Mouse (Mus musculus) neural tube, embryonic 13.5 days (tissue): ENCODE data around the gene Serpina10. TPM values are rescaled to one million over a fixed set of nuclear protein-coding genes. Genes with fewer than 3 reads are reported as not detected.
"Not testable (repeated sequence)": the region's sequence is repeated elsewhere in the genome, so short reads cannot be mapped to it uniquely, and the experiment has no call there.

Experiments
- ATAC-seq: fragments of 200-750 bp; cut with Nextera tagmentation; 2 replicates; pipeline ENCODE4 v1.8.0; 2017; ENCODE audit warnings: low read depth, mild to moderate bottlenecking, moderate TSS enrichment, moderate library complexity
- H3K27ac ChIP-seq: fragments of 300-500 bp; sonication (generic); replicated peaks from 2 replicates; pipeline ENCODE4 v1.5.1; 2015; ENCODE audit warnings: moderate library complexity, mild to moderate bottlenecking, inconsistent platforms
- H3K27me3 ChIP-seq: fragments of 300-500 bp; sonication (generic); 2 replicates; pipeline ENCODE4 v1.6.1; 2015; ENCODE audit warnings: mild to moderate bottlenecking, inconsistent platforms
- H3K36me3 ChIP-seq: fragments of 300-500 bp; sonication (generic); 2 replicates; pipeline ENCODE4 v1.6.1; 2015; ENCODE audit warnings: mild to moderate bottlenecking, inconsistent platforms
- H3K4me1 ChIP-seq: fragments of 300-500 bp; sonication (generic); replicated peaks from 2 replicates; pipeline ENCODE4 v1.6.1; 2015; ENCODE audit warnings: inconsistent platforms
- H3K4me2 ChIP-seq: fragments of 300-500 bp; sonication (generic); 2 replicates; pipeline ENCODE4 v1.6.1; 2015; ENCODE audit warnings: inconsistent platforms, mild to moderate bottlenecking, moderate library complexity
- H3K4me3 ChIP-seq: fragments of 300-500 bp; sonication (generic); 2 replicates; pipeline ENCODE4 v1.5.1; 2015; ENCODE audit warnings: mild to moderate bottlenecking, inconsistent platforms
- H3K9ac ChIP-seq: fragments of 300-500 bp; sonication (generic); 2 replicates; pipeline ENCODE4 v1.6.1; 2015; ENCODE audit warnings: moderate library complexity, mild to moderate bottlenecking, inconsistent platforms
- H3K9me3 ChIP-seq: fragments of 300-500 bp; sonication (generic); 2 replicates; pipeline ENCODE4 v1.6.1; 2016; ENCODE audit warnings: inconsistent platforms
- WGBS: fragments of 180-500 bp; shearing (Covaris S2); methylation state at CpG from one replicate; pipeline ENCODE4 v1.1.7; 2015; 5-methylcytosine and 5-hydroxymethylcytosine counted together
- polyA plus RNA-seq: library from polyadenylated mRNA; unstranded; fragments of >200 nt; fragmentation: Nextera tagmentation; extraction: Ambion mirVana; gene quantifications from 2 replicates; pipeline ENCODE4 v1.2.1, GENCODE M21; 2015

Gene Serpina10
- polyA plus RNA-seq, result not detected in 2 replicates

- Histone ChIP-seq H3K4me3 (no peak within 1 kb of the TSS), H3K27me3 (no peaks in the 10 kb centered on the region), H3K4me2 (no peak within 1 kb of the TSS), H3K36me3 (no peaks in the 10 kb centered on the region), H3K4me1 (no peaks in the 10 kb centered on the region), H3K9ac (no peak within 1 kb of the TSS), H3K27ac (no peak within 1 kb of the TSS), H3K9me3 (no peaks in the 10 kb centered on the region)
- 76% methylated on average over 3 of the region's 3 CpGs for WGBS
- ATAC-seq, result no peak
These were observed at the start of gene Serpina10 for GRCm38 (mm10) chr12:103631203-103631612. TSS of gene Serpina10 (minus strand) at chr12:103631444.

GRCm38 (mm10) chr12:103679853-103680252 lies 48.6 kb upstream of the Serpina10 start:
- not testable (repeated sequence) for H3K27me3 ChIP-seq, H3K9ac ChIP-seq, ATAC-seq, H3K9me3 ChIP-seq, H3K27ac ChIP-seq, H3K4me2 ChIP-seq, H3K36me3 ChIP-seq, H3K4me1 ChIP-seq, H3K4me3 ChIP-seq
- WGBS, result 92% methylated on average over 1 of the region's 1 CpGs

DNA sequence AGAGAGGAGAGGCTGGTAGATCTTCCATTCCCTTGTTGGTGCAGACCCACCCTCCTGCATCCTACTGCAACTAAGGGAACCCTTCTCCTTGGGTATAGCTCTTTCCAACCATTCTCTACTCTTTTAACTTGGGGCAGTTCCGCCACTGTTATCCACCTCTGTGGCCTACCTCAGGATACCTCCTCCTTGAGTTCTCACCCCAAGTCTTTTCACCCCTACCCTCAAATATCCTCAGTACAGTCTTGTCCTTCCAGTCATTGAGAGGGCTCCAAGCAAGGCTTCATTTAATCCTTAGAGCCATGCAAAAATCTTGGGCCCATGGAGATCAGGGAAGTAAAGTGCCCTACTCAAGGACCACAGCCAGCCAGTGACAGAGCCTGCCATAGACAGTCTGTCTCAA lies 44.8 kb upstream of the Serpina10 start, which contains the start of gene Serpina16:
Serpina16 (minus strand) TSS at position 101 of the 400 bp plus-strand sequence.
- Histone ChIP-seq H3K4me1 (no peaks in the 10 kb centered on the region), H3K9ac (no peak within 1 kb of the TSS), H3K27ac (no peak within 1 kb of the TSS), H3K27me3 (no peaks in the 10 kb centered on the region), H3K4me2 (no peak within 1 kb of the TSS), H3K36me3 (no peaks in the 10 kb centered on the region), H3K4me3 (no peak within 1 kb of the TSS), H3K9me3 (no peaks in the 10 kb centered on the region)
- ATAC-seq, result no peak
- 79% methylated on average over 1 of the region's 1 CpGs for WGBS

- Histone ChIP-seq H3K9ac (no peak overlapping the region), H3K27ac (no peak overlapping the region), H3K27me3 (no peaks in the 10 kb centered on the region), H3K4me1 (no peaks in the 10 kb centered on the region), H3K36me3 (no peaks in the 10 kb centered on the region), H3K4me3 (no peak overlapping the region), H3K4me2 (no peak overlapping the region), H3K9me3 (no peaks in the 10 kb centered on the region)
- 78% methylated on average over 2 of the region's 2 CpGs for WGBS
- no peak for ATAC-seq
These were observed 41.9 kb upstream of the Serpina10 start for GRCm38 (mm10) chr12:103673179-103673578.

DNA sequence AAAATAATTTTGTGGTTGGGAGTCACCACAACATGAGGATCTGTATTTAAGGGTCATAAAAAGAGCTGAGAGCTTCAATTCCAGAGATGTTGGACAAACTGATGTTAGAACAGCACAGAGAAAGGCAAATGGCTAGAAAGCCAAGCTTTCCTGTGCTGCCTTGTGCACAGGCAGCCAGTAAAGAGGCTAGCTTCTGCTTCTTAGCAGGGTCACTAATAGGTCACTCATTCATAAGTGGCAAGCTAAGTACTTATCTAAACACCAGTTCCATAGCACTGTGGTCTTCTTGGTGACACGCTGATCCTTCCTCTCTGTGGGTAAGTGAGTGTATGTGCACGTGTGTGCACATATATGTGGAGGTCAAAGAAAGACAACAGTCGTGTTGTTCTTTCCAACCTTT lies 40.2 kb upstream of the Serpina10 start:
- no peak overlapping the region for H3K4me2 ChIP-seq

DNA sequence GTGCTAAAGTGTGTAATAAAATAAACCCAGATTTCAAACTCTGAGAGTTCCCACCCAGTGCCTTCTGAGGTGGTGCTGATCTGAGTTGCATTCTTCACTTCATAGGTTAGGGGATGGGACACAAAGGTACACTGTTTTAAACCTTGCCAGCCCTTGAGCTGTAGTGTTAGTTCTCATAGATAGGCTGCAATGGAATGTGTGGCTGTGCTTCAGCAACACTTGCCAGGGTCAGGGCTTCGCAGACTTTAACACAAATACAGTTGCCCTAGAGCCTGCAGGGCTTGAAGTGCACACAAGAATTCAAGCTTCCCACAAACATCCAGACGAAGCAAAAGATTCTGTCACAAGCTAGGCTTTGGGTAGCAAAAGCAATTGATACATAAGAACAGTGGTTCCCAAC lies 39.7 kb upstream of the Serpina10 start:
- Histone ChIP-seq H3K27ac (no peak overlapping the region), H3K4me2 (no peak overlapping the region), H3K9me3 (no peaks in the 10 kb centered on the region), H3K27me3 (no peaks in the 10 kb centered on the region), H3K36me3 (no peaks in the 10 kb centered on the region), H3K4me3 (no peak overlapping the region), H3K4me1 (no peaks in the 10 kb centered on the region), H3K9ac (no peak overlapping the region)
- no peak for ATAC-seq
- WGBS, result 85% methylated on average over 2 of the region's 2 CpGs

More for the DNA sequence above, 40.2 kb upstream of the Serpina10 start:
- Histone ChIP-seq H3K4me3 (no peak overlapping the region), H3K27me3 (no peaks in the 10 kb centered on the region), H3K4me1 (no peaks in the 10 kb centered on the region), H3K27ac (no peak overlapping the region), H3K36me3 (no peaks in the 10 kb centered on the region), H3K9ac (no peak overlapping the region), H3K9me3 (no peaks in the 10 kb centered on the region)
- WGBS, result 82% methylated on average over 3 of the region's 3 CpGs
- ATAC-seq, result no peak

- H3K27ac ChIP-seq, result no peak overlapping the region
- H3K36me3 ChIP-seq, result no peaks in the 10 kb centered on the region
- H3K27me3 ChIP-seq, result no peaks in the 10 kb centered on the region
- no peak overlapping the region for H3K4me3 ChIP-seq
- 86% methylated on average over 5 of the region's 5 CpGs for WGBS
- ATAC-seq, result no peak
- H3K9ac ChIP-seq, result no peak overlapping the region
- no peaks in the 10 kb centered on the region for H3K9me3 ChIP-seq
- no peak overlapping the region for H3K4me2 ChIP-seq
- H3K4me1 ChIP-seq, result no peaks in the 10 kb centered on the region
These were observed 39.1 kb upstream of the Serpina10 start for GRCm38 (mm10) chr12:103670344-103670743.

GRCm38 (mm10) chr12:103665286-103665685 lies 34.0 kb upstream of the Serpina10 start:
- no peaks in the 10 kb centered on the region for H3K27me3 ChIP-seq
- no peaks in the 10 kb centered on the region for H3K36me3 ChIP-seq
- no peak overlapping the region for H3K9ac ChIP-seq
- no peaks in the 10 kb centered on the region for H3K4me1 ChIP-seq
- no peak overlapping the region for H3K4me2 ChIP-seq
- H3K9me3 ChIP-seq, result no peaks in the 10 kb centered on the region
- no peak overlapping the region for H3K27ac ChIP-seq
- 94% methylated on average over 3 of the region's 3 CpGs for WGBS
- H3K4me3 ChIP-seq, result no peak overlapping the region
- no peak for ATAC-seq

DNA sequence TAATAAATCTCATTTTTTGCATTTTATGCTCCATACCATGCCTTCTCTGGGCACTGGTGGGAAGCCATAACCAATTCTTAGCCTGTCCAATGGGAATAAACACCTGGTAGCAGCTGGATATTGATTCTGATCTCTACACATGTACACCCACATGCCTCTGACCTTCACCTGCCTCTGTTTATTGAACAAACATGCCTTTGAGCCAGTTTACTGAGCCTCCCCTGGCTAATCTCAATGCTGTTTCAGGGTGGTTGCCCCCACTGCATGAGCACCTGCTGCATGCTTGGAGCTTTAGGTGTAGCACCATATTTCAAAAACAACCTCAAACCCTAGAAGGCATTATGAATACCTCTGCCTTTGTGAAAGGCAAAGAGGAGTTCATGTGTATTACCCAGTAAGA lies 30.8 kb upstream of the Serpina10 start:
- not testable (repeated sequence) for H3K9me3 ChIP-seq, ATAC-seq, H3K4me2 ChIP-seq, H3K27me3 ChIP-seq, H3K4me3 ChIP-seq, H3K36me3 ChIP-seq, H3K9ac ChIP-seq, H3K27ac ChIP-seq, H3K4me1 ChIP-seq

GRCm38 (mm10) chr12:103660076-103660475 lies 28.8 kb upstream of the Serpina10 start:
- Histone ChIP-seq H3K4me2 (no peak overlapping the region), H3K27me3 (no peaks in the 10 kb centered on the region), H3K36me3 (no peaks in the 10 kb centered on the region), H3K4me1 (no peaks in the 10 kb centered on the region), H3K9ac (no peak overlapping the region), H3K9me3 (no peaks in the 10 kb centered on the region), H3K27ac (no peak overlapping the region), H3K4me3 (no peak overlapping the region)
- 86% methylated on average over 5 of the region's 5 CpGs for WGBS
- ATAC-seq, result no peak

DNA sequence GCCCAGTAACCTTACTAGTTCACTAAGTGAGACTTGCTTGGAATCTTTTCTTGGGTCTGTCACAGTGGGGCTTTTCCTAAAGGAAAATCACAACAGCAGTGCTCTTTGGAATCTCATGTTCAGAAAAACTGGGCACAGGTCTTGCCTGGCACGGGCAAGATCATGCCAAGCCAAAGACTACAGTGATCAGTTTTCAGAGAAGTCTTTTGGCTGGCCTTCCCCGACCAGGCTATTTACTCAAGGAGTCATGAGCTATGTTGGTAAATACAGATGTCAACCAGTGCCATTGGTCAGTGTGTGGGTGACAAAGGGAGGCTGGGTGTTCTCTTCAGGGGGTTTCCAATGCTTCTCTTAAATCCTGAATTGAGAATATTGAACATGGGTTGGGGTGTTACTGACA lies 27.9 kb upstream of the Serpina10 start:
- H3K4me3 ChIP-seq, result no peak overlapping the region
- no peaks in the 10 kb centered on the region for H3K36me3 ChIP-seq
- no peaks in the 10 kb centered on the region for H3K4me1 ChIP-seq
- H3K4me2 ChIP-seq, result no peak overlapping the region
- WGBS, result 89% methylated on average over 2 of the region's 2 CpGs
- H3K9me3 ChIP-seq, result no peaks in the 10 kb centered on the region
- H3K9ac ChIP-seq, result no peak overlapping the region
- no peaks in the 10 kb centered on the region for H3K27me3 ChIP-seq
- H3K27ac ChIP-seq, result no peak overlapping the region
- ATAC-seq, result no peak

GRCm38 (mm10) chr12:103657991-103658390 lies 26.7 kb upstream of the Serpina10 start:
- Histone ChIP-seq H3K4me2 (no peak overlapping the region), H3K27ac (no peak overlapping the region), H3K36me3 (no peaks in the 10 kb centered on the region), H3K9me3 (no peaks in the 10 kb centered on the region), H3K9ac (no peak overlapping the region), H3K4me3 (no peak overlapping the region), H3K4me1 (no peaks in the 10 kb centered on the region), H3K27me3 (no peaks in the 10 kb centered on the region)
- ATAC-seq, result no peak
- 83% methylated on average over 10 of the region's 10 CpGs for WGBS

- no peak within 1 kb of the TSS for H3K9ac ChIP-seq
- no peaks in the 10 kb centered on the region for H3K27me3 ChIP-seq
- WGBS, result 81% methylated on average over 9 of the region's 9 CpGs
- no peak within 1 kb of the TSS for H3K27ac ChIP-seq
- H3K4me2 ChIP-seq, result no peak within 1 kb of the TSS
- no peak within 1 kb of the TSS for H3K4me3 ChIP-seq
- no peaks in the 10 kb centered on the region for H3K4me1 ChIP-seq
- H3K36me3 ChIP-seq, result no peaks in the 10 kb centered on the region
- H3K9me3 ChIP-seq, result no peaks in the 10 kb centered on the region
- no peak for ATAC-seq
These were observed 25.8 kb upstream of the Serpina10 start, which contains the start of gene Serpina6 for GRCm38 (mm10) chr12:103656848-103657626. TSS of gene Serpina6 (minus strand) at chr12:103657212.
